8 mouse cellular contexts compared by ENCODE assay signal in the genomic region with DNA sequence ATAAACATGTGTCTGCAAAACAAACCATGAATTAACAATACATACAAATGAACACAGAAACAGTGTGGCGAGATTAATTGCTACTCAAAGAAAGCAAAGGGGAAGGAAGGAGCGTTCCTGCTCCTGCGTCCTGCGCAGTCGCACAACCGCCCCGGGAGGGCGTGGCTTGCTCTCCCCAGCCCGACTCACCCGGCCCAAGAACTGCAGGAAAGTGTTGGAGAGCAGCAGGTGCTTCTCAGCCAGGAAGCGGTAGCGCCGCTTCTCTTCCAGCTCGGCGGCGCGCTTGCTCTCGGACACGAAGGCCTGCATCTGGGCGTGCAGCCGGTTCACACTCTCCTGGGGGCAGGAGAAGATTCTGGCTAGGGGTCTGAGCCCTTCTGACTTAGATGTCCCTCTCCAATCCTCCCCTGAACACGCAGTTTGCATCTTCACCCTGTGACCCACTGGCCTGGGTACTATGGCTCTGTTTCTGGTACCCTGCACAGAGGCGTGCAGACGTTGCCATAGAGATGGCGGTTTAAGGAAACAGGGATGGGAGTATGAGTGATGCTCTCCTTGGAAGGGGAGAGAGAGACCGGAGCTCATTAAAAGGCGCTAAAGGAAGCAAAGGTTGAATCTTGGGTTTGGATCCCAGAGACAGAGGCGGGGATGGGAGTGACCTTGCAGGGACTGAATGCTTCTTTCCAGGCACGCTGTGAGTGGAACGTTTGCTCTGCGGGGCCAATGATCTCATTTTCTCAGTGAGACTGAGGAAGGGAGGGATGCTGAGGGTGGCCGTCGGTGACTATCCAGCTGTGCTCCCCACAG. TPM values are rescaled to one million over a fixed set of nuclear protein-coding genes. Genes with fewer than 3 reads are reported as not detected.
A peak's percentile ranks its signal among the peaks of the same experiment; 100 is the strongest.
DNase-seq lines count a peak whose midpoint lies in the region; ATAC-seq and TF ChIP-seq lines count a peak whose summit lies in the region.

No protein-coding gene starts in this region.

- H3K9ac ChIP-seq in embryonic facial prominence, embryonic 13.5 days = peak overlapping the region; percentile 47
- peak overlapping the region; percentile 63 for H3K9ac ChIP-seq in heart, embryonic 12.5 days
- peak overlapping the region; percentile 58 for H3K9ac ChIP-seq in kidney, embryonic 16.5 days (replicated peaks; ENCODE audit: low read length)
- no peak overlapping the region for H3K9ac ChIP-seq in lung, postnatal 0 days (replicated peaks; ENCODE audit: low read depth)

- H3K4me2 ChIP-seq in embryonic facial prominence, embryonic 13.5 days = peak overlapping the region; percentile 68
- peak overlapping the region; percentile 80 for H3K4me2 ChIP-seq in heart, embryonic 12.5 days
- peak overlapping the region; percentile 55 for H3K4me2 ChIP-seq in kidney, embryonic 16.5 days (replicated peaks; ENCODE audit: low read depth, low read length)
- peak overlapping the region; percentile 47 for H3K4me2 ChIP-seq in lung, postnatal 0 days (replicated peaks; ENCODE audit: low read depth, low read length)

- H3K27ac ChIP-seq in embryonic facial prominence, embryonic 13.5 days = no peak overlapping the region
- no peak overlapping the region for H3K27ac ChIP-seq in heart, embryonic 12.5 days (ENCODE audit: poor library complexity, severe bottlenecking)
- H3K27ac ChIP-seq in kidney, embryonic 16.5 days (ENCODE audit: low read length) = no peak overlapping the region
- H3K27ac ChIP-seq in lung, postnatal 0 days (ENCODE audit: low read length) = no peak overlapping the region

- H3K4me1 ChIP-seq in embryonic facial prominence, embryonic 13.5 days = peaks cover 12% of the 10 kb centered on the region
- H3K4me1 ChIP-seq in heart, embryonic 12.5 days (replicated peaks) = peaks cover 9% of the 10 kb centered on the region
- peaks cover 12% of the 10 kb centered on the region for H3K4me1 ChIP-seq in kidney, embryonic 16.5 days (ENCODE audit: insufficient read depth, low read length)
- H3K4me1 ChIP-seq in lung, postnatal 0 days (ENCODE audit: insufficient read depth, low read depth, low read length) = no peaks in the 10 kb centered on the region

- TF ChIP-seq EP300 in lung, postnatal 0 days (IDR thresholded peaks at IDR 0.05) = no peak

- no peaks in the 10 kb centered on the region for H3K9me3 ChIP-seq in embryonic facial prominence, embryonic 13.5 days
- no peaks in the 10 kb centered on the region for H3K9me3 ChIP-seq in heart, embryonic 12.5 days (replicated peaks)
- no peaks in the 10 kb centered on the region for H3K9me3 ChIP-seq in kidney, embryonic 16.5 days (ENCODE audit: low read length)
- no peaks in the 10 kb centered on the region for H3K9me3 ChIP-seq in lung, postnatal 0 days (ENCODE audit: low read length)

- DNase-seq in B cell, adult 2 months = peak; percentile 82
- peak; percentile 84 for DNase-seq in Muller cell, postnatal 12 days (ENCODE audit: inconsistent ontology term)
- peak; percentile 91 for DNase-seq in lung, postnatal 0 days (ENCODE audit: low spot score)
- DNase-seq in ovary, postnatal 14 days (ENCODE audit: low spot score) = peak; percentile 33
- peak; percentile 68 for DNase-seq in urinary bladder, postnatal 25 days (ENCODE audit: low spot score)

- peaks cover 17% of the 10 kb centered on the region for H3K27me3 ChIP-seq in embryonic facial prominence, embryonic 13.5 days
- peaks cover 25% of the 10 kb centered on the region for H3K27me3 ChIP-seq in heart, embryonic 12.5 days (replicated peaks)
- H3K27me3 ChIP-seq in kidney, embryonic 16.5 days (ENCODE audit: insufficient read depth, low read length) = no peaks in the 10 kb centered on the region
- H3K27me3 ChIP-seq in lung, postnatal 0 days (replicated peaks; ENCODE audit: insufficient read depth, low read length) = no peaks in the 10 kb centered on the region

- no peak for TF ChIP-seq CTCF in lung, postnatal 0 days (IDR thresholded peaks at IDR 0.05)

- H3K36me3 ChIP-seq in embryonic facial prominence, embryonic 13.5 days = no peaks in the 10 kb centered on the region
- no peaks in the 10 kb centered on the region for H3K36me3 ChIP-seq in heart, embryonic 12.5 days
- H3K36me3 ChIP-seq in kidney, embryonic 16.5 days (ENCODE audit: insufficient read depth, low read length) = no peaks in the 10 kb centered on the region
- no peaks in the 10 kb centered on the region for H3K36me3 ChIP-seq in lung, postnatal 0 days (ENCODE audit: insufficient read depth, low read length)

- no peak for ATAC-seq in embryonic facial prominence, embryonic 13.5 days (ENCODE audit: insufficient number of reproducible peaks, insufficient read depth, low FRiP score, low TSS enrichment, low read depth)
- peak; percentile 68; the same call in 1 of the 2 replicates for ATAC-seq in heart, embryonic 12.5 days (ENCODE audit: insufficient number of reproducible peaks, low FRiP score)
- peak; percentile 75 for ATAC-seq in kidney, embryonic 16.5 days (ENCODE audit: low FRiP score, low TSS enrichment)
- peak; percentile 88 for ATAC-seq in lung, postnatal 0 days

- H3K4me3 ChIP-seq in embryonic facial prominence, embryonic 13.5 days = peak overlapping the region; percentile 34
- peak overlapping the region; percentile 39 for H3K4me3 ChIP-seq in heart, embryonic 12.5 days
- peak overlapping the region; percentile 40 for H3K4me3 ChIP-seq in kidney, embryonic 16.5 days (ENCODE audit: low read length)
- H3K4me3 ChIP-seq in lung, postnatal 0 days (ENCODE audit: low read depth, low read length) = 0 out of 2 replicates have a peak overlapping the region, but pooled peaks have one; percentile 12

- 2% methylated on average over 33 of the region's 33 CpGs for WGBS in embryonic facial prominence, embryonic 13.5 days
- WGBS in heart, embryonic 12.5 days = 3% methylated on average over 33 of the region's 33 CpGs
- 2% methylated on average over 33 of the region's 33 CpGs for WGBS in kidney, embryonic 16.5 days
- WGBS in lung, postnatal 0 days = 3% methylated on average over 33 of the region's 33 CpGs

RNA-seq across cellular contexts. Expression of a gene that starts 14.8 kb away (rescaled TPM):
- polyA plus RNA-seq in embryonic facial prominence, embryonic 13.5 days (2015; fragmentation: Nextera tagmentation; extraction: Ambion mirVana) = 18.0 and 23.4 TPM in 2 replicates
- 9.3 and 11.9 TPM in 2 replicates for polyA plus RNA-seq in heart, embryonic 12.5 days (2016; fragmentation: Nextera tagmentation; extraction: Ambion mirVana)
- polyA plus RNA-seq in kidney, embryonic 16.5 days (2015; fragmentation: Nextera tagmentation; extraction: Ambion mirVana) = 12.5 and 17.7 TPM in 2 replicates
- polyA plus RNA-seq in lung, postnatal 0 days (2015; fragmentation: Nextera tagmentation; extraction: Ambion mirVana) = 1.4 and 2.7 TPM in 2 replicates

RNA-seq across cellular contexts. Expression of a gene that starts 16.0 kb away (rescaled TPM):
- 0.46 TPM in 1 of 2 replicates, not detected in the other for polyA plus RNA-seq in embryonic facial prominence, embryonic 13.5 days (2015; fragmentation: Nextera tagmentation; extraction: Ambion mirVana)
- 0.36 and 0.65 TPM in 2 replicates for polyA plus RNA-seq in heart, embryonic 12.5 days (2016; fragmentation: Nextera tagmentation; extraction: Ambion mirVana)
- 0.24 and 0.30 TPM in 2 replicates for polyA plus RNA-seq in kidney, embryonic 16.5 days (2015; fragmentation: Nextera tagmentation; extraction: Ambion mirVana)
- polyA plus RNA-seq in lung, postnatal 0 days (2015; fragmentation: Nextera tagmentation; extraction: Ambion mirVana) = 0.07 and 0.13 TPM in 2 replicates

RNA-seq across cellular contexts. Expression of a gene that starts 41.3 kb away (rescaled TPM):
- 1.6 TPM in 2 replicates for polyA plus RNA-seq in embryonic facial prominence, embryonic 13.5 days (2015; fragmentation: Nextera tagmentation; extraction: Ambion mirVana)
- polyA plus RNA-seq in heart, embryonic 12.5 days (2016; fragmentation: Nextera tagmentation; extraction: Ambion mirVana) = 0.49 and 1.0 TPM in 2 replicates
- polyA plus RNA-seq in kidney, embryonic 16.5 days (2015; fragmentation: Nextera tagmentation; extraction: Ambion mirVana) = 0.55 and 0.72 TPM in 2 replicates
- 0.16 and 0.31 TPM in 2 replicates for polyA plus RNA-seq in lung, postnatal 0 days (2015; fragmentation: Nextera tagmentation; extraction: Ambion mirVana)

RNA-seq across cellular contexts. Expression of a gene that starts 41.5 kb away (rescaled TPM):
- 53.3 and 56.6 TPM in 2 replicates for polyA plus RNA-seq in embryonic facial prominence, embryonic 13.5 days (2015; fragmentation: Nextera tagmentation; extraction: Ambion mirVana)
- 33.8 and 37.6 TPM in 2 replicates for polyA plus RNA-seq in heart, embryonic 12.5 days (2016; fragmentation: Nextera tagmentation; extraction: Ambion mirVana)
- 56.9 and 57.8 TPM in 2 replicates for polyA plus RNA-seq in kidney, embryonic 16.5 days (2015; fragmentation: Nextera tagmentation; extraction: Ambion mirVana)
- polyA plus RNA-seq in lung, postnatal 0 days (2015; fragmentation: Nextera tagmentation; extraction: Ambion mirVana) = 22.0 and 22.2 TPM in 2 replicates

RNA-seq across cellular contexts. Expression of a gene that starts 57.7 kb away (rescaled TPM):
- polyA plus RNA-seq in embryonic facial prominence, embryonic 13.5 days (2015; fragmentation: Nextera tagmentation; extraction: Ambion mirVana) = 11.6 TPM in 2 replicates
- polyA plus RNA-seq in heart, embryonic 12.5 days (2016; fragmentation: Nextera tagmentation; extraction: Ambion mirVana) = 12.1 and 14.4 TPM in 2 replicates
- polyA plus RNA-seq in kidney, embryonic 16.5 days (2015; fragmentation: Nextera tagmentation; extraction: Ambion mirVana) = 18.3 and 21.1 TPM in 2 replicates
- 11.8 and 13.7 TPM in 2 replicates for polyA plus RNA-seq in lung, postnatal 0 days (2015; fragmentation: Nextera tagmentation; extraction: Ambion mirVana)

Comparison
In these comparisons a context has a peak if more than half of its experiments do, and no peak if none do; other contexts are left out.
1. DNase-seq: peak in every context shown above with its lines; median percentile 91 in lung, postnatal 0 days; 84 in Muller cell, postnatal 12 days; 82 in B cell, adult 2 months; 68 in urinary bladder, postnatal 25 days; 33 in ovary, postnatal 14 days.